Mouse (Mus musculus) fibroblast of lung, adult 2 months (primary cell): ENCODE data around the gene Angel1.
A peak's percentile ranks its signal among the peaks of the same experiment; 100 is the strongest.

ENCODE experiments used
- DNase-seq: peaks from one replicate; pipeline ENCODE4 v3.0.0-alpha.2; 2011; ENCODE audit warnings: low read depth

Angel1 gene

DNA sequence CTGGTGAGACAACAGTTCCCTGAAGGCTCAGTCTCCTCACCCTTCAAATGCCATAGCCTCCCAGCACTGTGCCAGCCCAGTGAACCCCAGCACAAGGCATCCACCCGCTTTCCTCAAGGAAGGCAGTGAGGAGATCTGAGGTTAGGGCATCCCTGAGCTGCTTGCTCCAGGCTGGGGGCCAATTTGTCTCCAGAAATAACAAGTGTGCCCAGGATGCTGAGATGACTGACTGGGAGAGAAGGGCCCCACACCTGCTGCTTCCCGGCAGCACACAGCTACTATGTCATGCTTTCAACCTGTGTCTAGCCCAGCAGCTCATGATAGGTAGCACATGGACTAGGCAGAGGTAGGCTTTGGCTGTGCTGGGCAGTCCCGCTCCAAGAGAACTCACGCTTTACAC, 24.8 kb downstream of the Angel1 start:
- no peak for DNase-seq

DNA sequence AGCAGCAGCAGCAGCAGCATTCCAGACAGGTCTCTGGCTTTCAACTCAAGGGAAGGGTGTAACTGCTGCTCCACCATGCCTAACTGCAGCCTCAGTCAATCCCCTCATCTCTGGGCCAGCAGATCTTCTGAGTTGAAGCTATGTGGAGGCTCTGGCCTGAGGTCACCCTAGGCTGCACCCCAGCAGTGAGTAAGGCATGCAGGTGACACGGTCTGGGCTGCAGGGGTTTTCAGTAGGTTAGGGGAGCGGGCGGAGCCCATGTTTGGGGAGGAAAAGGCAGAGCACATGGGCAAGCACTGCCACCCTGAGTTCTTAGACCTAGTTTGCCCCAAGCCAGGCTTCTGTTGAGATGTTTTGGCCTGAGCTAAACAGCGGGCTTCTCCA, 25.3 kb downstream of the Angel1 start:
- no peak for DNase-seq

DNA sequence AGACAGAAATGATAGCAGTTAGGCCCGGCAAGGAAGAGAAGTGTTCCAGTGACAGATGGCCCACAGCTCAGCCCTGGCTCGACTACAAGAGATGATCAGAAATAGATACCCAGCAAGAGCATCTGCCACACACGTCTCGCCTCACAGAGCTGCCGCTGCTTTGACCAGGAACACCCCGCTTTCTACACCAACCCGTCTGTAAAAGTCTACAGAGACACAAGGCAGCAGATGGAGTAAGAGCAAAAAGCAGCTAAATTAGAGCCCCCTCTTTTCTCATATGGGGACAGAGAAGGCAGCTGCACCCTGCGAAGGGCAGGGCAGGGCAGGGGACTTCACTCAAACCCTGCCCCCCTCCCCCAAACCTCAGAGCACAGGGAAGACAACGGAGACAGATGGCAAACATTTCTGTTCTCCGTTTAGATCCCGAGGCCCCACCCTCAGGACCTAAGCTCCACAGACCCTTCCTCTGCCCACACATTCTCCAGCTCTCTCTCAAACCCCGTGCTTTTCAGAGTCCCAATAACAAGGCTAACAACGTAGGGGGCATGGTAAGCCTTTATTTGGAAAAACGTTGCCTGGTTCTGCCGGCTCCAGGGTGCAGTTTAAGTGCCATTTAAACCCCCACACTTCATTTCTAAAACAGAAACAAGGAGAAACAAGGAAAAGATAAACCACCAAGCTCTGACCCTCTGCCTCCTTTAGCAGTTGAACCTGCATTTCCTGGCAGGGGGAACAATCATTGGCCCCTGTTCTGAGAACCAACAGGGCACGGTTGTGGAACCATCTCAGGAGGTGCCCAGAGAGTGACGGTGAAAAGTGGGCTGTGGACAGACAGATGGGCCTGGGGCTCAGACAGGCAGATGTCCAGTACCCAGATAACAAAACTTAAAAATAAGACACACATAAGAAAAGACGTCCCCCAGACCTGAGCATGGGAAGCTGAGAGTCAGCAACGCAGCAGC, 26.0 kb downstream of the Angel1 start:
- DNase-seq = no peak

DNA sequence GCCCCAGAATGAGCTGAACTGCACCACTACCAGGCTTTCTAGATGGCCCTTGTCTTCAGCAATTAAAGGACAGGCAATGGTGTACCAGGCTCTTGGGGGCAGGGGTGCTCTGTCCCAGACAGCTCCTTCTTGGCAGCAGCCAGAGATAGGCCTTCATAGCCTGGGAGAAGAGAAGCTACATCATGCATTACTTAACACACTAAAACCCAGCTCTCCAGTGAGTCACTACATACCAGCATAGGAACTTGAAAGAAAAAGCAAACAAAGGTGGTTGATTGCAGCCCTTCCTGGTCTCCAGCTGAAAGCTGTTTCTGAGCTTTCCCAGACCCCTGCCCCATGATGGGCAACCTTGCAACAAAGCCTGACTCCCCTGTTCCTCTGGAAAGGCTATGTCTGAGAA, 27.7 kb downstream of the Angel1 start:
- DNase-seq = no peak

DNA sequence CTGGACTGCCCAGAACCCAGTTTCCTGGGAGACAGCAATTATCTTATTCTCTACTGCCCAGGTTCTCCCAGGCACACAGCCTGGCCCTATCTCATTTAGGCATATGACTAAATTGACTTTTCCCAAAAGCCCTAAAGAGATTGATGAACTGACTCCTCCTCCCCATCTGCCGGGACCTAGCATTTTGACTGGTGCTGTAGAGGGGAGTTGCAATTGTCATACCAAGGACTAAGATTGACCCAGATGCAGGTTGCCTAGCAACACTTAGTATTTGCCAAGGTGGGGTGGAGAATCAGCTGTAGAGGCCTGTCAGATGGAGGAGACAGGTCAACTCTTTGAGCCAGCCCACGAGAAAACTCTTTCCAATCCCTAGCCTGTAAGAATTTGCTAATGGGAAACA, 28.3 kb downstream of the Angel1 start:
- no peak for DNase-seq

DNA sequence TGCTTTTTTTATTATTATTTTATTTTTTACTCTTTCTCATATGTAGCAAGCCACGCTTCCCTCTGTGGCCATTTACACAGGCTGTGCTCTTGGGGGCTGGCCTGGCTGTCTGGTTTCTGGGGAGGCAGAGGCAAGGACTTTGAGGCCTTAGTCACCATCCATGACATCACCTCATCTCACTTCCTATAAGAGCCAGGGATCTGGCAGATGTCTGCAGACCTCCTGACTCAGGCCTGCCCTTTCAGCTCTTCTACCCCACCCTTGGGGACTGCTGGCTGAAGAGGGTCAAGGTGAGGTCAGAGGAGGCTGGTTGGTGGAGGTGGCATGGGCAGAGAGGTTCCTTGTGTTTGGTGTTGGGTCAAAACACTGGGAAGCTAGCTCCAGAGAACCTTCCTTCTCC, 31.8 kb downstream of the Angel1 start:
- DNase-seq = peak; percentile 8

DNA sequence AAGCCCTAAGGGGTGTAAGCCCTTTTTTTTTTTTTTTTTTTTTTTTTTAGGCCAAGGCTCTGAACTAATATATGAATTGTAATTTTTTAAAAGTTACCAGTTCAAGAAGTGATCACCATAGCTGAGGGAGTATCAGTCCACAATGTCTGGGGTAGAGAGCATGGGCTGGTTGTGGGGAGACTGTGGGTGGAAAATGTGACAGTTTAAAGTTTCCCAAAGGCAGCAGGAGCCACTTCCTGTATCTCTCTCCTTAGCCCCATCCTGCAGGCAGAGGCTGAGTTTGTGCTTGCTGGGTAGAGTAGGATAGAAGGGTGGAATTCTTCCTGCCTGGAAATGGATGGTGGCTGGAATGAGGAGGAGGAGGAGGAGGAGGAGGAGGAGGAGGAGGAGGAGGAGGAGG, 32.9 kb downstream of the Angel1 start:
- no peak for DNase-seq

DNA sequence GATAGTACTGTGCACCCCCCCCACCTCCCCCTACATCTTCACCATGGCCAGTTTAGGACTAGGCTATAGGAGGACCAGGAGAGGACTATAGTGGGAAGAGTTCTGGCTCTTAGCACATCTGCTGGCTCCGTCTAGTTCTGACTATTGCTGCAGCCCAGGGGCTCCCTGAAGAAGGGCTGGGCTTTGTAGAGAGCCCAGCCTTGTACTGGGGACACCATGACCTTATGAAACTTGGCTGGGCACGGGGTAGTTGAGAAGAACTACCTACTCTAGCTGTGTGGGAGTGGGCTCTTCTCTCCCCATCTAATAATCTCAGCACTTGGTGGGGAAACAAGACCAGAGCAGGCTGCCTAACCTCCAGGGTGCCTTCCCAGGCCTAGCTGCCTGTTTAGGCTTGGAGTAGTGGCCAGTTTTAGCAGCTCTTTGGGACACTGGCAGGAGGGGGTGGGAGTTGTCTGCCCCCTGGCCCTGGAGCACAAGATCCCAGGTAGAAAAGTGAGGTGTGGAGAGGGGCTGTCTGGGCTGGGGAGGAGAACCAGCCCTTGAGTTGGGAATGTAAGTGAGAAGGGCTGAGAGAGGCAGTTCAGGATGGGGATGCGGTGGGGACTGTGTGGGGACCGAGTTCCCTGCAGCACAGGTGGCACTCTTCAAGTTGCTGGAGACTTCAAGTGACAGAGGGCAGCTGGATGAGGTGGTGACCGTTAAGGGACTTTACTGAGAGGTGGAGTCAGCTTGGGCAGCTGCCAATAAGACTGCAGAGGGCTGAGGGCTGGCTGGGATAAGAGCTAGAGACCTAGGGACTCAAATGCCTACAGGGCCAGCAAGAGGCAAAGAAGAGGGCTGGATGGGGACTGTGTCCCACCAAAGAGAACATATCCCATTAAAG, 33.5 kb downstream of the Angel1 start:
- DNase-seq = no peak

DNA sequence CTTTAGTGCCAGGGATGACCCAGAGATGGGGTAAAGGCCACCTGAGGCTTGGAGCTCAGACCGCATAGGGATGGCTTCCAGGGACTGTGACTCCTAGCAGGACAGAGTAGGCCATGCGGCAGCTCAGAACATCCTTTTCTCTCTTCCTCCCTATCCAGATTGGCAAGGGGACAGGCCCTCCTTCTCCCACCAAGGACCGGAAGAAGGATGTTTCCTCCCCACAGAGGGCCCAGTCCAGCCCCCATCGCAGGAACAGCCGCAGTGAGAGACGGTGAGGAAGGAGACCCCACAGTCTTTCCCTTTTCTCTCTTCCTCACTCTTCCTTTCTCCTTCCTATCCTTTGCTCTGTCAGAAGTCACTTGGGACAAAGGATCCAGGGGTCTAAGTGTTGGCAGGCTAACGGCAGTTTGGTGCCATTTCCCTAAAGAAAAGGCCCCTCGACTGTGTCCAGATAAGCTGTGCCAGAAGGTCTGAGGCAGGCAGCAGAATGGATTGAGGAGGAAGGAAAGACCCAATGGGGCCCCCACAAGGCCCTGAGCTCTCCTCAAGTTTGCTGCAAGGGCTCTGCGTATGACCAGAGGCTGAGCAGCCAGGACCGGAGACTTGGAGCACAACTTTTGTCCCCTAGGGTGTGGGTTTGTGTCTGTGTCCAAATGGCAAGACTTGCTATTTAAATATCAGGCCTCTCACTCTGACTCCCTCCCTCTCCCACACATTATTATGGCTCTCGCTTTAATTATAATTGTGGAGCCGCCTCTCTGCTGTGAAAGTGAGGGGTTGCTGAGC, 35.4 kb downstream of the Angel1 start:
- DNase-seq = no peak

DNA sequence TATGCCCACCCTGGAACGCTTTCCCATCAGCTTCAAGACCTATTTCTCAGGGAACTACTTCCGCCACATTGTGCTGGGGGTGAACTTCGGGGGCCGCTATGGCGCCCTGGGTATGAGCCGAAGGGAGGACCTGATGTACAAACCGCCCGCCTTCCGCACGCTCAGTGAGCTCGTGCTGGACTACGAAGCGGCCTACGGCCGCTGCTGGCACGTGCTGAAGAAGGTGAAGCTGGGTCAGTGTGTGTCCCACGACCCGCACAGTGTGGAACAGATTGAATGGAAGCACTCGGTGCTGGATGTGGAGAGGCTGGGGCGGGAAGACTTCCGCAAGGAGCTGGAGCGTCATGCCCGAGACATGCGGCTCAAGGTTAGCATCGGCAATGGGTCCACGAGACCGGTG, 37.3 kb downstream of the Angel1 start:
- DNase-seq = no peak

DNA sequence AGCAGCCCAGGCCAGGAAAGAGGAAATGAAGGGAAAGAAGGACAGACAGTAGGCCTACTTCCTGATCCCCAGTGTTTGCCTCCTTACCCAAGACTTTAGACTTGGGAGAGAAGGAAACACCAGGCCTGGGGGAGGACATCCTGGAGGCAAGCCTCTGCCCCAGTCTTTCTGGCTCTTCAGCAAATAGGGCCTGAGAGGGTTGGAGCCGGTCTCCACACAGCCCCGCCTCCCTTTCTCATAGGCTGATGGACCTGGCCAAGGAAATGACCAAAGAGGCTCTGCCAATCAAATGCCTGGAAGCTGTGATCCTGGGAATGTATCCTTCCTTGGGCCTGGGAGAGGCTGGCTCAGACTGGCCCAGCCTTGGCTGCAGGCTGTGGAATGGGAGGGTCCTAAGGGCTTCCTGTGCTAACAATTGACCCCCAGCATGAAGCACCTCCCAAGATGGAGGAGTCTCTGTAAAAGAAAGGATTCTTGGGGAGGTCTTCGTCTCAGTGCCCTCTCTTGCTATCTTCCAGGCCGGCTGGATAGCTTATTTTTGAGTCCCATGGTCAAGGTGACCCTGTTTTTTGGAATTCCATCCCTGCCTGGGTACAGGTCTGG, 38.2 kb downstream of the Angel1 start:
- DNase-seq = no peak

DNA sequence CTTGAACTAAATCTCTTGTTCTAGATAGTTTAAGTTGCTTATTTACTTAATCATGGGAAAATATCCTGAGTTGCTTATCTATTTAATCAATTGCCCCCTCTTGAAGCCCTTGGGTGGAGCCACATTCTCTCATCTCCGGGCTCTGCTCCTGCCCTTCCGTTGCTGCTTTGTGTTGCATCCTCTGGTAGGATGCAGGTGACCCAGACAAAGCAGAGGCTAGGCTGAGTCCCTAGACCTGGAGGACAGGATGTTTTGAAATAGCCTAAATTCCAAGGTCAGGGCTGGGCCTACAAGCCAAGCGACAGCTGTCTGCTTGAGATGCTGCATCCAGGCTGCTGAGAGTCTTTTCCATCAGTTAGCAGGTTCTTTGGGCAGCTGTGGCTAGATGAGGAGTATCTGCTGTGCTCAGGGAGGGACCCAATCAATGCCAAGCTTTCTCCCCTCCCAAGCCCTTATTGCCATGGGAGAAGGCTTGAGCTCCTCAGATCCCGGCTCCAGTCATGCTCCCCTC, 38.8 kb downstream of the Angel1 start:
- no peak for DNase-seq

DNA sequence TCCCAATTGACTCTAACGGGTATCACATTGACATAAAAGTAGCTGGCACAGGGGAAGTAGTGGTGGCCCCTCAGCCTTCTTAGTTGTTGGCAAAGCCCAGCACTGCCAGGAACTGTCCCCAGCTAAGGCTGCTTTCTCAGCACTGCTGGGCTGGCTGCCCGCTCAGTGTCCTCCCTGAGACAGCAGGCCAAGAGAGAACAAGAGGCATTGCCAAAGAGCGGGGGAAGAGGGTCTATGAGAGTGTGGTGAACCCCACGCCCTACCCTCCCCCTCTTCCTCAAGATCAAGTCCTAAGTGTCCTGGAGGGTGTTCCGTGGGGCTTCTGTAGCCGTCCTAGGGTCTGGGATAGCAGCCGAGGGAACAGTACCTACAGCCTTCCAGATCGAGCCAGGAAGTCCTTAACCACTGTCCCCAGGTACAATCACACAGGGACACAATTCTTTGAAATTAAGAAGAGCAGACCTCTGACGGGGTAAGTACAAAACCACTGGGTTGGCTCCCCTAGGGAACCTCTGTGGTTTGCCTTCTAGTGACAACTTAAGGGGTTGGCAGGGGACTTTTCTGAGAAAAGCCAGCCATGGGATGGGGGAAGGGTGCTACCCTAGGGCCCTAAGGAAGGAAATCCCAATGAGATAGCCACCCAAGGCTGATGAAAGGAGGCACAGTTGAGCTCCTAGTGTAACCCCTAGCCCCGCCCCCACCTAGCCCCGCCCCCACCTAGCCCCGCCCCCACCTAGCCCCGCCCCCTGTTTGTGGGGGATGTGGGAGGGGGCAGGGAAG, 39.5 kb downstream of the Angel1 start:
- no peak for DNase-seq

DNA sequence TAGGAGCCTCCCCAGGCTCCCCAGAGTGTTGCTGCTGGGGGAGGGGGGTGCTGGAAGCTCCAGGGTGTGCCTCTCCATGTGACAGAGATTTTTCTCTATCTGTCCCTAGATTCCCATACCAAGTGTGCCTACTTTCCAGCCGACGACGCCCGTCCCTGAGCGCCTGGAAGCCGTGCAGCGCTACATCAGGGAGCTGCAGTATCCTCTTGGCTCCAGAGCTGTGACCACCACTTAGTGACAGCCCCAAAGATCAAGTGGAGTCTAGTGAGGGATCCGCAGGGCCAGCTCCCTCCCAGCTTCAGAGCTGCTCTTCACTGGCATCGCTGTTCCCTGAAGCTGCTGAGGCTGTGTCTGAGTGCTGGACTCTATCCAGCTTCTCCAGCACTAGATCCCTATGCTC, 41.0 kb downstream of the Angel1 start:
- DNase-seq = no peak

DNA sequence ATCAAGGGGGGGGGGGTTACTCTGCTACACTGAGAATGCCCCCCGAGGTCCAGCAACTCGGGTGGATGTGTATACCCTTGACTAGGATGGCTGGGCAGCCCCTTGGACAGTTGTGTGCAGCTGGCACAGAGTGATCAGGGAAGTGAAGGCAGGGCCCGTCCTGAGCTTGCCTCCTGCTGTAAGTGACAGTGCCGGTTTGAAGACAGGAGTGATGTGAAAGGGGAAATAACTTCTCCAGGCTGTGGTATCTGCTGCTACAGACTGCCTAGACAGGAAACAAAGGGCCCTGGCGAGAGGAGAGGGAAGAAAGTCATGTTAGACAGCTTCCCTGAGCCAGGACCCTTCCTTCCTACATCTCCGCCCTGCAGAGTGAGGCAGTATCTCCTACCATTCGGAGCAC, 42.6 kb downstream of the Angel1 start:
- no peak for DNase-seq

DNA sequence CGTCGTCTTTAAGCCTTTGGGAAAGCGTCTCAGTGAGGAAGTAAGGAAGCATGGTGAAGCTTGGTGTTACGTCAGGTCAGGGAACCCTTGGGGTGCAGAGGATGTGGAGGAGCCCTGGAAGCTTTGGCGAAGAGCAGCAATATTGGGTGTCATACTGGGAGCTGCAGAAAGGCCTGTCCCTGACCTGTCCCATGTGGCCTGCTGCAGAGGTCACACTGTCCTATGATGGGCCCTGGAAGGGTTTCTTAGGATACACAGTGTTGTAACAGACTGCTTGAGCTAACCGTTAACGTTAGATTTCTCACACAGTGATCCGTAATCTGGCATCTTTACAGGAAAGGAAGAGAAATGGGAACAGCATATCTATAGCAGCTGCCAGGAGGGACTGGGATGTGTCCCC, 44.1 kb downstream of the Angel1 start:
- no peak for DNase-seq

DNA sequence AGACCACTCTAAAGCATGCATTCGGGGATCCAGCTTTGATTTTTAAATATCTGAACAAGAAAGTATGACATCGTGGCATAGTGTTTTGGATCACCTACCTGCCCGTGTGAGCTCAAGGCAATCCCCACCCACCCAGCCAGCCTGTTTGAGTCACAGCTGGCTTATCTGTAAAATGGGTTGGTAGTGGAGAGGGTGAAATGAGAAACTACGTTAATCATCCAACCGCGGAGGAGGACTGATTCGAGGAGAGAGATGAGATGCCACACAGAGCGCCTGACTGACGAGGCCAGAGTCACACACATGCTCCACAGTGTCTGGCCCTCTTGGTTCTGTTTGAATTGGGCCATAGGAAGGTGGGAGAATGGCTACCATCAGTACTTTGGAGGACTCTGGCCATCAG, 44.6 kb downstream of the Angel1 start:
- DNase-seq = no peak

DNA sequence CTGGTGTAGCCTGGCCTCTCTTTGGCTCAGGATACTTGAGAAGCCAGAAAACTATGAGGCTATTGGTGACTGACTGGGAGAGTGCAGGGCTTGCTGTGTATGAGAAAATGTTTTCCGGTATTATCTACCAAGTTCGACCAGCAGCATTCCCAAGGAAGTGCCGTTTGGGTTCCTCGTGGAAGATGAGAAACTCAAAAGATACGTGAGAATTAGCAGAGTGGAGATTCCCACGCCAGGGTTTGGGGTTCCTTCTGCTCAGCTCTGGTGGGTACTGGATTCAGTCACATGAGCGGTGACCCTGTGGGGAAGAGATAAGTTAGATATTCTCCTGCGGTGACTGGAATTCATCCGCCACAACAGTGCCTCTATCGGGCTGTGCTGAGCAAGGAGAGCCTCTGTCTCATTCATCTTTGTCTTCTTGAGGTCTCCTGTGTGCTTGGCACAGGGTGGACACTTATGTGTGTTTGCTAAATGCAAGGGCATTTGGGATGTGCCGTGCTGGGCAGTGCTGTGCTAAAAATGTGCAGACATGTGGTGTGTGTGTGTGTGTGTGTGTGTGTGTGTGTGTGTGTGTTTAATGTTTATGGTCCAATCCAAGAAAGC, 45.6 kb downstream of the Angel1 start:
- no peak for DNase-seq

DNA sequence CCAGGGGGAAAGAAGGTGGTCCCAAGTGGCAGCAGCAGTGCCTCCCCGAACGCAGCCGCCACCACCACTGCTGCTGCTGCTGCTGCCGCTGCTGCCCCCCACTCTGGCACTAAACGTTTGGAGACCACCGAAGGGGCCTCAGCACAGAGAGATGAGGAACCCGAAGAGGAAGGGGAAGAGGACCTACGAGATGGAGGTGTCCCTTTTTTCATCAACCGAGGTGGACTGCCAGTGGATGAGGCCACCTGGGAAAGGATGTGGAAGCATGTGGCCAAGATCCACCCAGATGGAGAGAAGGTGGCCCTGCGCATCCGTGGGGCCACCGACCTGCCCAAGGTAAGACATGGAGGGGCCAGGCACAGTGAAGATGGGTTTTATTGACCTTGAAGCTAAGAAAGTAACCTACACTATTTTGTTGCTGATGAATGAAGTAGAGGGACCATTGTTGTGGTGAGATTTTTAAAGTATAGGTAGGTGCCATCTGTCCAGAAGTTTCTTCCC, 46.2 kb downstream of the Angel1 start:
- no peak for DNase-seq

DNA sequence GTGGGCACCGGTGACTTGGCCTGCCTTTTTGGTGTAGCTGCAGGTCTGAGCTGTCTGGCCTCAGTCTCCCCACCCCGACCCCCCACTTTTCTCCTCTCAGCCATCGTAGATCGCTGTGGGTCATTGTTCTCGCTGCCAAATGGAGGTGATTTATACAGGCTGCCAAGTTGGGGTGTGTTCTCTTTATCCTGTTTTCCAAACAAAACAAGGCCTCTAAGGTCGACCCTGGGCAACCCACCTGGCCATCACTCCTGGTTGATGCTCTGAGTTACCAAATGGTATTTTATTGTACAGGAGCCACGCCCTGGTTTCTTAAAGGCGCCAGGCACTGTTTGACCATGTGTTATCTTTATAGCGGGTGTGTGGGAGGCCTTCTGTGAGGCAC, 46.7 kb downstream of the Angel1 start:
- DNase-seq = no peak
